Mouse (Mus musculus): ENCODE measurements around the gene Nkiras1. TPM values are rescaled to one million over a fixed set of nuclear protein-coding genes. Genes with fewer than 3 reads are reported as not detected.
"Not testable (repeated sequence)": the region's sequence is repeated elsewhere in the genome, so short reads cannot be mapped to it uniquely, and the experiment has no call there.

Nkiras1 gene
- 10.7 and 13.0 TPM in 2 replicates for polyA plus RNA-seq (2014; fragmentation: Nextera tagmentation; extraction: Ambion mirVana)

DNA sequence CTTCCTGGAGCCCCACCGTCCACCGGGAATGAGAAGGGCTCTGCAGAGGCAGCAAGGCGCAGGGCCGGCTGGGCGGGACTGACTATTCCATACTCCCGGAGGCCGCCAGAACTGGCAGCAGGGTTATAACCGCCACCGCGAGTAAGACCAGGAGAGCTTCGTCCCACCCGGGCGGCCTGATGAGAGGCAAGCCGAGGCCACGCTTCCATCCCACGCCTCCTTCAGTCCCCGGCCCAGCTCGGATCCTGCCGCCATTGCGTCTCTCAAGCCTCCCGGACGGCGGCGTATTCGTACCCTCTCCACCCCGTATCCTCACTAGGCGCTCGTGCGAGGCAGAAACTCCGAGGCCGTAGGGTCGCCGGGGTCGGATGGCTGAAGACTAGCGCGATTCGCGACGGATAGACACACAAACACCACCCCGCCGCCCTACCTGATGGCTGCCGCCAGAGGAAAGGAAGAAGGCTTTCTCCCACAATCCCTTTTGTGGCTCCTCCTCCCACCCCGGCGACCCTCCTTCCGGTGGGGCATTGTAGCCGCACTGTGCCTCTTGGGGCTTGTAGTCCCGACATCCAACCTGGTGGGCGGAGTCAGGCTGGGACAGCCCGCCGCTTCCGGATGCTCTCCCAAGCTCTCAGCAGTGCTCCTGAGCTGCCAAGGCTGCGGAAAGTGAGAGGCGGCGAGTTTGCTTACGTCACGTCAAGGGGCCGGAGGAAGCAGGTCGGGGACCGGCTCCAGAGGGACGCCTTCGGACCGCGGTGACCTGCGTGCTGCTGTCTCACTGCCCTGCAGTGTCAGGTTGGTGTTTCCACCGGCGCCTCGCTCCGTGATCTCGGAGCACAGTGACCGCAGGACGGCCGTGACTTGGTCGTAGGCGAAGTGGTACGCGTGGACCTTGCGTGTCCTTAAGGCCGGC is at the start of gene Nkiras1, which contains the start of gene Rpl15:
TSS of gene Nkiras1 (plus strand) at position 608 of the 913 bp plus-strand sequence.
TSS of gene Rpl15 (minus strand) at position 863 of the 913 bp plus-strand sequence.
- H3K9me3 ChIP-seq (replicated peaks; ENCODE audit: control insufficient read depth, low read length): no peaks in the 10 kb centered on the region
- no peaks in the 10 kb centered on the region for H3K4me1 ChIP-seq (ENCODE audit: control insufficient read depth, insufficient read depth, low read length)
- peak within 1 kb of the TSS; percentile 87 for H3K4me3 ChIP-seq (ENCODE audit: low read depth, low read length)
- WGBS: under 1% methylated on average over 77 of the region's 78 CpGs
- H3K9ac ChIP-seq (replicated peaks; ENCODE audit: low read length): peak within 1 kb of the TSS; percentile 97
- H3K27me3 ChIP-seq (ENCODE audit: control insufficient read depth, insufficient read depth, low read length): no peaks in the 10 kb centered on the region
- peak; percentile 100 for ATAC-seq (replicated peaks; ENCODE audit: insufficient number of reproducible peaks, low FRiP score, low TSS enrichment, low read depth)
- H3K27ac ChIP-seq (replicated peaks; ENCODE audit: low read depth, low read length): peak within 1 kb of the TSS; percentile 48
- peaks cover 6% of the 10 kb centered on the region; the same call in 1 of the 2 replicates for H3K36me3 ChIP-seq (replicated peaks; ENCODE audit: control insufficient read depth, insufficient read depth, low read depth, low read length)
- peak within 1 kb of the TSS; percentile 67 for H3K4me2 ChIP-seq (ENCODE audit: low read depth, low read length)
- peak; percentile 98 for DNase-seq (ENCODE audit: low spot score)

DNA sequence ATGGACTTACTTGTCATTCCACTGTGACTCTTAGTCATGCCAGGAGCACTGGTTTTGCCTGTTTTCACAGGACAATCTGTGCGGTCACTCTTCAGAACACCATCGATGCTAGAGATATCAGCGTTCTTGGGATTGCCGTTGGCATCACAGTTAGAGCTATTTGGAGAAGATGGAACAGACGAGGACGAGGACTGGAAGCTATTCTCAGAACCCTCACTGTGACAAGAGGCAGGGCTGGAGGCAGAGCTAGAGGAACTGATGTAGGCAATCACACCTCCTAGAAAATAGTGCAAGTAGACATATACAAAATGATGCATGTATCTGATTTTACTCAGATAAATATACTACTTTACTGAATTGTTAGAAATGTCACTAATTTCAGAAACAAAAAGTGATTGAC is 49.0 kb upstream of the Nkiras1 start:
- Histone ChIP-seq H3K36me3 (replicated peaks; ENCODE audit: control insufficient read depth, insufficient read depth, low read depth, low read length) (no peaks in the 10 kb centered on the region), H3K4me3 (ENCODE audit: low read depth, low read length) (no peak overlapping the region), H3K27ac (replicated peaks; ENCODE audit: low read depth, low read length) (no peak overlapping the region), H3K4me2 (ENCODE audit: low read depth, low read length) (no peak overlapping the region), H3K9me3 (replicated peaks; ENCODE audit: control insufficient read depth, low read length) (no peaks in the 10 kb centered on the region), H3K9ac (replicated peaks; ENCODE audit: low read length) (no peak overlapping the region), H3K4me1 (ENCODE audit: control insufficient read depth, insufficient read depth, low read length) (no peaks in the 10 kb centered on the region), H3K27me3 (ENCODE audit: control insufficient read depth, insufficient read depth, low read length) (no peaks in the 10 kb centered on the region)
- DNase-seq (ENCODE audit: low spot score): no peak
- ATAC-seq (replicated peaks; ENCODE audit: insufficient number of reproducible peaks, low FRiP score, low TSS enrichment, low read depth): no peak
- WGBS: 97% methylated on average over 6 of the region's 6 CpGs

DNA sequence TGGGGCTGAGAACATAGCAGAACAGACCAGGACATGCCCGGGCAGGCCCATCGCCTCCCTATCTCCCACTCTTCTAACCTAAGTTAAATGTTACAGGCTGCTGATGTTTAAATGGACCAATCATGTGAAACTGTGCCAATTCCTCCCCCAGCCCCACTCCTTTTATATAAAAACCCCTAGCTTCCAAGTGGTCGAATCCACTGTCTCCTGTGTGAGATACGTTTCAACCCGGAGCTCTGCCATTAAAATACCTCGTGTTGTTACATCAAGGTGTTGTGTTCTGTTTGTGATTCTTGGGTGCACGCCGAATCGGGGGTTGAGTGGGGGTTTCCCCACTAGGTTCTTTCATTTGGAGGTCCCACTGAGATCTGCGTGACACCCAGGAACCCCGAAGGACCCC is 45.5 kb upstream of the Nkiras1 start:
- not testable (repeated sequence) for DNase-seq (ENCODE audit: low spot score); H3K4me1 ChIP-seq (ENCODE audit: control insufficient read depth, insufficient read depth, low read length); H3K9me3 ChIP-seq (replicated peaks; ENCODE audit: control insufficient read depth, low read length); H3K4me2 ChIP-seq (ENCODE audit: low read depth, low read length); H3K4me3 ChIP-seq (ENCODE audit: low read depth, low read length); H3K9ac ChIP-seq (replicated peaks; ENCODE audit: low read length); H3K27me3 ChIP-seq (ENCODE audit: control insufficient read depth, insufficient read depth, low read length); H3K36me3 ChIP-seq (replicated peaks; ENCODE audit: control insufficient read depth, insufficient read depth, low read depth, low read length); H3K27ac ChIP-seq (replicated peaks; ENCODE audit: low read depth, low read length); ATAC-seq (replicated peaks; ENCODE audit: insufficient number of reproducible peaks, low FRiP score, low TSS enrichment, low read depth)
- 95% methylated on average over 11 of the region's 11 CpGs for WGBS

DNA sequence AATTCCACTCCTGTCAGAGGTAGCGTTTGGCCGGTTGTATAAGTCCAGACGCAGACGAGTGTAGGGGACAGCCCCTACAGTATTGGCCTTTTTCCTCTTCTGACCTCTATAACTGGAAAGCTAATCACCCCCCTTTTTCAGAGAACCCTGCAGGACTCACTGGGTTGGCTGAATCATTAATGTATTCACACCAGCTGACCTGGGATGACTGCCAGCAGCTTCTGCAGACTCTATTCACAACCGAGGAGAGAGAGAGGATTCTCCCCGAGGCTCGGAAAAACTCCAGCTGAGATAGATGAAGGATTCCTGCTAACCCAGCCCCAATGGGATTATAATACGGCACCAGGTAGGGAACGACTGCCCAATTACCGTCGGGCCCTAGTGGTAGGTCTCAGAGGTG is 44.8 kb upstream of the Nkiras1 start:
- H3K27ac ChIP-seq (replicated peaks; ENCODE audit: low read depth, low read length); H3K9me3 ChIP-seq (replicated peaks; ENCODE audit: control insufficient read depth, low read length); H3K27me3 ChIP-seq (ENCODE audit: control insufficient read depth, insufficient read depth, low read length); H3K4me1 ChIP-seq (ENCODE audit: control insufficient read depth, insufficient read depth, low read length); H3K4me3 ChIP-seq (ENCODE audit: low read depth, low read length); ATAC-seq (replicated peaks; ENCODE audit: insufficient number of reproducible peaks, low FRiP score, low TSS enrichment, low read depth); H3K9ac ChIP-seq (replicated peaks; ENCODE audit: low read length); H3K36me3 ChIP-seq (replicated peaks; ENCODE audit: control insufficient read depth, insufficient read depth, low read depth, low read length); H3K4me2 ChIP-seq (ENCODE audit: low read depth, low read length); DNase-seq (ENCODE audit: low spot score): not testable (repeated sequence)
- WGBS: 84% methylated on average over 11 of the region's 11 CpGs

DNA sequence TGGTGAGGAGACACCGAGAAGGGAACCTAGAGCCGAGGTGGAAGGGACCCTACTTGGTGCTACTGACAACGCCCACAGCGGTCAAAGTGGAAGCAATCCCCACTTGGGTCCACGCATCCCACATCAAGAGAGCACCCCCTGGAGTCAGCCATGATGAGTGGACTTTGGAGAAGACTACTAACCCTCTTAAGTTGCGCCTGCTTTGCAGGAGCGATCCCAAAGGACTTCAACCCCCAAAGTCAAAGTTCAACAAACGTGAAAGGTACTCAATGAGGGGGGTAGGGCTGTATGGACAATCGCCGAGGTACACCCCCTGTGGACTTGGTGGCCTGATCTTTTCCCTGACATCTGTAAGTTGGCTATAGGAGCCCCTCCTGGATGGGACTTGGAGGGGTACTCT is 41.2 kb upstream of the Nkiras1 start:
- 91% methylated on average over 10 of the region's 10 CpGs for WGBS
- H3K36me3 ChIP-seq (replicated peaks; ENCODE audit: control insufficient read depth, insufficient read depth, low read depth, low read length): not testable (repeated sequence)

DNA sequence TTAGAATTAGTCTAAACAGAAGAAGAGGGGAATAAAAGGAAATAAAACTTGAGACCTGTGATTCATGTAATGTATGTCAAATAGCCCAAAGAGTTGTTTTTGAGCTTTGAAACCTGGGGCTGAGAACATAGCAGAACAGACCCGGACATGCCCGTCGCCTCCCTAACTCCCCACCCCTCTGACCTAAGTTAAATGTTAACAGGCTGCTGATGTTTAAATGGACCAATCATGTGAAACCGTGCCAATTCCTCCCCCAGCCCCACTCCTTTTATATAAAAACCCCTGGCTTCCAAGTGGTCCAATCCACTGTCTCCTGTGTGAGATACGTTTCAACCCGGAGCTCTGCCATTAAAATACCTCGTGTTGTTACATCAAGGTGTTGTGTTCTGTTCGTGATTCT is 39.1 kb upstream of the Nkiras1 start:
- H3K27ac ChIP-seq (replicated peaks; ENCODE audit: low read depth, low read length); ATAC-seq (replicated peaks; ENCODE audit: insufficient number of reproducible peaks, low FRiP score, low TSS enrichment, low read depth); H3K27me3 ChIP-seq (ENCODE audit: control insufficient read depth, insufficient read depth, low read length); H3K36me3 ChIP-seq (replicated peaks; ENCODE audit: control insufficient read depth, insufficient read depth, low read depth, low read length); H3K4me2 ChIP-seq (ENCODE audit: low read depth, low read length); H3K4me1 ChIP-seq (ENCODE audit: control insufficient read depth, insufficient read depth, low read length); DNase-seq (ENCODE audit: low spot score); H3K4me3 ChIP-seq (ENCODE audit: low read depth, low read length); H3K9me3 ChIP-seq (replicated peaks; ENCODE audit: control insufficient read depth, low read length); H3K9ac ChIP-seq (replicated peaks; ENCODE audit: low read length): not testable (repeated sequence)
- 92% methylated on average over 8 of the region's 8 CpGs for WGBS

More for the DNA sequence above, 41.2 kb upstream of the Nkiras1 start:
- DNase-seq (ENCODE audit: low spot score); H3K4me1 ChIP-seq (ENCODE audit: control insufficient read depth, insufficient read depth, low read length); H3K9ac ChIP-seq (replicated peaks; ENCODE audit: low read length); H3K4me2 ChIP-seq (ENCODE audit: low read depth, low read length); H3K27me3 ChIP-seq (ENCODE audit: control insufficient read depth, insufficient read depth, low read length); H3K27ac ChIP-seq (replicated peaks; ENCODE audit: low read depth, low read length); ATAC-seq (replicated peaks; ENCODE audit: insufficient number of reproducible peaks, low FRiP score, low TSS enrichment, low read depth); H3K4me3 ChIP-seq (ENCODE audit: low read depth, low read length); H3K9me3 ChIP-seq (replicated peaks; ENCODE audit: control insufficient read depth, low read length): not testable (repeated sequence)

DNA sequence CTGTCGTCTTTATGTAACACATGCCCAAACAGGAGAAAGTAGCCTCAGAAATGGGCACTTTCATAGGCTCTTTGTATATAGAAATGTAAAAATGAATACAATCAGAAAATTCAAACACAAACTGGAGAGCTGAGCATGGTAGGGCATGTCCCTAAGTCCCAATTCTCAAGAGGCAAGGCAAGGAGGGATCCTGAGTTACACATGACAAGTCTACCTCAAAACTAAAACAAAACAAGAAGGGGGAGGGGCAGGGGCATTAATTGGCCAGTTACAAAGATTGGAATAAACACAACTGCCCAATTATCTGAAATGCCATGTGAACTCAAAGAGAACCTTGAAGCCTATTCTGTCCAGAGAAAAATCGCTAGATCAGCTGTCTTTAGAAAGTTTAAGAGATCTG is 37.9 kb upstream of the Nkiras1 start:
- no peak overlapping the region for H3K4me2 ChIP-seq (ENCODE audit: low read depth, low read length)
- no peak overlapping the region for H3K4me3 ChIP-seq (ENCODE audit: low read depth, low read length)
- ATAC-seq (replicated peaks; ENCODE audit: insufficient number of reproducible peaks, low FRiP score, low TSS enrichment, low read depth): no peak
- no peaks in the 10 kb centered on the region for H3K4me1 ChIP-seq (ENCODE audit: control insufficient read depth, insufficient read depth, low read length)
- no peak overlapping the region for H3K9ac ChIP-seq (replicated peaks; ENCODE audit: low read length)
- no peaks in the 10 kb centered on the region for H3K27me3 ChIP-seq (ENCODE audit: control insufficient read depth, insufficient read depth, low read length)
- DNase-seq (ENCODE audit: low spot score): no peak
- whole genome bisulfite sequencing: 79% methylated on average over 2 of the region's 2 CpGs
- H3K36me3 ChIP-seq (replicated peaks; ENCODE audit: control insufficient read depth, insufficient read depth, low read depth, low read length): no peaks in the 10 kb centered on the region
- H3K27ac ChIP-seq (replicated peaks; ENCODE audit: low read depth, low read length): no peak overlapping the region
- H3K9me3 ChIP-seq (replicated peaks; ENCODE audit: control insufficient read depth, low read length): no peaks in the 10 kb centered on the region
